Mouse (Mus musculus): ENCODE results near the gene Moap1. TPM values are rescaled to one million over a fixed set of nuclear protein-coding genes. Genes with fewer than 3 reads are reported as not detected.

Gene Moap1
- polyA plus RNA-seq (2014; fragmentation: Nextera tagmentation; extraction: Ambion mirVana): 47.0 and 59.8 TPM in 2 replicates

GRCm38 (mm10) chr12:102743589-102744574, at the start of gene Moap1, which contains the start of gene Tmem251:
Moap1 (minus strand) TSS chr12:102743661.
Tmem251 (plus strand) TSS chr12:102743762.
- H3K4me1 ChIP-seq (ENCODE audit: control insufficient read depth, insufficient read depth, low read length): peaks cover 18% of the 10 kb centered on the region
- ATAC-seq (peak; percentile 99), DNase-seq (ENCODE audit: low spot score) (peak; percentile 94)
- H3K9me3 ChIP-seq (replicated peaks; ENCODE audit: control insufficient read depth, low read length): no peaks in the 10 kb centered on the region
- peak within 1 kb of the TSS; percentile 93 for H3K4me2 ChIP-seq (ENCODE audit: low read length)
- H3K36me3 ChIP-seq (ENCODE audit: control insufficient read depth, insufficient read depth, low read length): peaks cover 11% of the 10 kb centered on the region
- H3K9ac ChIP-seq (ENCODE audit: low read length): peak within 1 kb of the TSS; percentile 86
- H3K27ac ChIP-seq (ENCODE audit: low read depth, low read length): peak within 1 kb of the TSS; percentile 88
- H3K4me3 ChIP-seq (ENCODE audit: low read depth, low read length): peak within 1 kb of the TSS; percentile 87
- WGBS: under 1% methylated on average over 59 of the region's 63 CpGs
- H3K27me3 ChIP-seq (replicated peaks; ENCODE audit: control insufficient read depth, insufficient read depth, low read length): no peaks in the 10 kb centered on the region

DNA sequence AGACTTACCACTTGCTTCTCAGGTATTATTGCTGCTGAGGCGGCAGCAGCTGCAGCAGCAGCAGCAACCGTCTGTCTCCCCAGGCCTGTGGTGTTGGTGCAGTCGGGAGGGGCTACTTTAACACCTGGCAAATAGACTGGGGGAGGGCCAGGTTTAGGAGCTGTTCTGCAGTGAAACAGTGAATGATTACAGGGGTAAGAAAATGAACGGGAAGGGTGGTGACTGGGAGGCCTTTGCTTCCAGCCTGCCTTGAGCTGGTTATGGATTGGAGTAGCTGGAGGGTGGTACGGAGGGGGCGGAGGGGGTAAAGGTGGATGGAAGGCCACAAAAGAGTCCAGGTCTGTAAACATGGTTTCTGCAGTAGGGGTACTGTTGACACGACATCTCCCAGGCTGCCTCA, 44.5 kb upstream of the Moap1 start:
- Histone ChIP-seq H3K4me3 (ENCODE audit: low read depth, low read length) (no peak overlapping the region), H3K27ac (ENCODE audit: low read depth, low read length) (no peak overlapping the region), H3K27me3 (replicated peaks; ENCODE audit: control insufficient read depth, insufficient read depth, low read length) (no peaks in the 10 kb centered on the region), H3K36me3 (ENCODE audit: control insufficient read depth, insufficient read depth, low read length) (peaks cover 70% of the 10 kb centered on the region), H3K9ac (ENCODE audit: low read length) (no peak overlapping the region), H3K4me1 (ENCODE audit: control insufficient read depth, insufficient read depth, low read length) (no peaks in the 10 kb centered on the region), H3K9me3 (replicated peaks; ENCODE audit: control insufficient read depth, low read length) (no peaks in the 10 kb centered on the region), H3K4me2 (ENCODE audit: low read length) (no peak overlapping the region)
- DNase-seq (ENCODE audit: low spot score) (no peak), ATAC-seq (no peak)
- 91% methylated on average over 7 of the region's 7 CpGs for WGBS

GRCm38 (mm10) chr12:102785593-102785985, 42.1 kb upstream of the Moap1 start:
- whole genome bisulfite sequencing: 86% methylated on average over 5 of the region's 5 CpGs
- H3K9me3 ChIP-seq (replicated peaks; ENCODE audit: control insufficient read depth, low read length): no peaks in the 10 kb centered on the region
- ATAC-seq (no peak), DNase-seq (ENCODE audit: low spot score) (no peak)
- no peak overlapping the region for H3K4me3 ChIP-seq (ENCODE audit: low read depth, low read length)
- peaks cover 57% of the 10 kb centered on the region for H3K36me3 ChIP-seq (ENCODE audit: control insufficient read depth, insufficient read depth, low read length)
- H3K27me3 ChIP-seq (replicated peaks; ENCODE audit: control insufficient read depth, insufficient read depth, low read length): no peaks in the 10 kb centered on the region
- no peak overlapping the region for H3K4me2 ChIP-seq (ENCODE audit: low read length)
- H3K9ac ChIP-seq (ENCODE audit: low read length): no peak overlapping the region
- no peak overlapping the region for H3K27ac ChIP-seq (ENCODE audit: low read depth, low read length)
- no peaks in the 10 kb centered on the region for H3K4me1 ChIP-seq (ENCODE audit: control insufficient read depth, insufficient read depth, low read length)

GRCm38 (mm10) chr12:102784899-102785592, 41.6 kb upstream of the Moap1 start:
- Histone ChIP-seq H3K4me2 (ENCODE audit: low read length) (no peak overlapping the region), H3K36me3 (ENCODE audit: control insufficient read depth, insufficient read depth, low read length) (peaks cover 52% of the 10 kb centered on the region), H3K27me3 (replicated peaks; ENCODE audit: control insufficient read depth, insufficient read depth, low read length) (no peaks in the 10 kb centered on the region), H3K9me3 (replicated peaks; ENCODE audit: control insufficient read depth, low read length) (no peaks in the 10 kb centered on the region), H3K27ac (ENCODE audit: low read depth, low read length) (no peak overlapping the region), H3K4me3 (ENCODE audit: low read depth, low read length) (no peak overlapping the region), H3K9ac (ENCODE audit: low read length) (no peak overlapping the region), H3K4me1 (ENCODE audit: control insufficient read depth, insufficient read depth, low read length) (no peaks in the 10 kb centered on the region)
- WGBS: 93% methylated on average over 19 of the region's 19 CpGs
- ATAC-seq: no peak
- no peak for DNase-seq (ENCODE audit: low spot score)

- Histone ChIP-seq H3K9me3 (replicated peaks; ENCODE audit: control insufficient read depth, low read length) (no peaks in the 10 kb centered on the region), H3K4me2 (ENCODE audit: low read length) (no peak overlapping the region), H3K27ac (ENCODE audit: low read depth, low read length) (no peak overlapping the region), H3K9ac (ENCODE audit: low read length) (no peak overlapping the region), H3K4me3 (ENCODE audit: low read depth, low read length) (no peak overlapping the region), H3K4me1 (ENCODE audit: control insufficient read depth, insufficient read depth, low read length) (no peaks in the 10 kb centered on the region), H3K36me3 (ENCODE audit: control insufficient read depth, insufficient read depth, low read length) (peaks cover 40% of the 10 kb centered on the region), H3K27me3 (replicated peaks; ENCODE audit: control insufficient read depth, insufficient read depth, low read length) (no peaks in the 10 kb centered on the region)
- DNase-seq (ENCODE audit: low spot score) (no peak), ATAC-seq (no peak)
- 94% methylated on average over 5 of the region's 5 CpGs for WGBS
These were observed 39.4 kb upstream of the Moap1 start for GRCm38 (mm10) chr12:102782841-102783240.

- Histone ChIP-seq H3K4me2 (ENCODE audit: low read length) (no peak overlapping the region), H3K36me3 (ENCODE audit: control insufficient read depth, insufficient read depth, low read length) (peaks cover 51% of the 10 kb centered on the region), H3K4me1 (ENCODE audit: control insufficient read depth, insufficient read depth, low read length) (no peaks in the 10 kb centered on the region), H3K9ac (ENCODE audit: low read length) (no peak overlapping the region), H3K27me3 (replicated peaks; ENCODE audit: control insufficient read depth, insufficient read depth, low read length) (no peaks in the 10 kb centered on the region), H3K4me3 (ENCODE audit: low read depth, low read length) (no peak overlapping the region), H3K9me3 (replicated peaks; ENCODE audit: control insufficient read depth, low read length) (no peaks in the 10 kb centered on the region), H3K27ac (ENCODE audit: low read depth, low read length) (no peak overlapping the region)
- ATAC-seq (no peak), DNase-seq (ENCODE audit: low spot score) (peak; percentile 14)
- 51% methylated on average over 3 of the region's 3 CpGs for WGBS
These were observed 36.0 kb upstream of the Moap1 start for GRCm38 (mm10) chr12:102779452-102779851.

DNA sequence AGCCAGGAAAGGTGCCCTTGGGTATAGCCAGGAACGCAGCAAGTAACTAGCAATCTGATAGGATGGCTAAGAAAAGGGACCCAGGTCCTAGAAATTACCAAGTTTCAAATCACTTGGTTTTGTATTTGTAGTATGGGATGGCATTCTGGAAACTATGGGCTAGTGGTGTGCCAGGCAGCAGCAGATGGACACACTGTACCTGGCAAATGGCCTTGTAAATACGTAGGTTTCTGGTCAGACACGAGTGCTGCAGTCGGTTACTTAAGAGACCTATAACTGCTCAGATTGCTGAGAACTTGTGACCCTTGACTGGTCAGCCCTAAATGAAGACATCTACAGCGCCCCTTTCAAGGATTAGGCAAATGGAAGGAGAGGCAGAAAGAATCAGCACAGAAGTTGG, 34.7 kb upstream of the Moap1 start:
- Histone ChIP-seq H3K4me1 (ENCODE audit: control insufficient read depth, insufficient read depth, low read length) (no peaks in the 10 kb centered on the region), H3K36me3 (ENCODE audit: control insufficient read depth, insufficient read depth, low read length) (peaks cover 51% of the 10 kb centered on the region), H3K9ac (ENCODE audit: low read length) (no peak overlapping the region), H3K4me3 (ENCODE audit: low read depth, low read length) (no peak overlapping the region), H3K27ac (ENCODE audit: low read depth, low read length) (no peak overlapping the region), H3K27me3 (replicated peaks; ENCODE audit: control insufficient read depth, insufficient read depth, low read length) (no peaks in the 10 kb centered on the region), H3K9me3 (replicated peaks; ENCODE audit: control insufficient read depth, low read length) (no peaks in the 10 kb centered on the region), H3K4me2 (ENCODE audit: low read length) (no peak overlapping the region)
- ATAC-seq: no peak
- WGBS: 89% methylated on average over 5 of the region's 5 CpGs
- no peak for DNase-seq (ENCODE audit: low spot score)

GRCm38 (mm10) chr12:102776035-102776434, 32.6 kb upstream of the Moap1 start:
- H3K36me3 ChIP-seq (ENCODE audit: control insufficient read depth, insufficient read depth, low read length): peaks cover 66% of the 10 kb centered on the region
- no peaks in the 10 kb centered on the region for H3K9me3 ChIP-seq (replicated peaks; ENCODE audit: control insufficient read depth, low read length)

More at GRCm38 (mm10) chr12:102776035-102776434, 32.6 kb upstream of the Moap1 start:
- no peak overlapping the region for H3K4me2 ChIP-seq (ENCODE audit: low read length)
- no peak overlapping the region for H3K27ac ChIP-seq (ENCODE audit: low read depth, low read length)
- DNase-seq (ENCODE audit: low spot score) (no peak), ATAC-seq (no peak)
- no peaks in the 10 kb centered on the region for H3K27me3 ChIP-seq (replicated peaks; ENCODE audit: control insufficient read depth, insufficient read depth, low read length)
- 93% methylated on average over 14 of the region's 14 CpGs for WGBS
- H3K9ac ChIP-seq (ENCODE audit: low read length): no peak overlapping the region
- no peaks in the 10 kb centered on the region for H3K4me1 ChIP-seq (ENCODE audit: control insufficient read depth, insufficient read depth, low read length)
- H3K4me3 ChIP-seq (ENCODE audit: low read depth, low read length): no peak overlapping the region

Measured in forebrain, embryonic 14.5 days (tissue).